34 mouse cellular contexts compared by ENCODE assay signal in genomic region chr5:96956926-96957325, GRCm38 (mm10). TPM values are rescaled to one million over a fixed set of nuclear protein-coding genes. Genes with fewer than 3 reads are reported as not detected.
A peak's percentile ranks its signal among the peaks of the same experiment; 100 is the strongest.
DNase-seq lines count a peak whose midpoint lies in the region; ATAC-seq and TF ChIP-seq lines count a peak whose summit lies in the region.
"Had no signal": no experiment of that assay in that cellular context is flagged by ENCODE, and none has a peak within 500 bp of the region (broad histone marks: within the 10 kb centered on the region; RNA-seq: fewer than 3 reads in every experiment).

No protein-coding gene starts in this region.

- no peaks in the 10 kb centered on the region for H3K27me3 ChIP-seq in liver, embryonic 14.5 days (ENCODE audit: control insufficient read depth, insufficient read depth, low read length)
- H3K27me3 ChIP-seq in liver, embryonic 12.5 days (replicated peaks): no peaks in the 10 kb centered on the region
- H3K27me3 ChIP-seq: embryonic facial prominence, embryonic 15.5 days; forebrain, embryonic 12.5 days; hindbrain, embryonic 15.5 days; limb, embryonic 15.5 days; Patski; stomach, embryonic 15.5 days had no signal

- 32% methylated on average over 3 of the region's 3 CpGs for WGBS in liver, embryonic 14.5 days (ENCODE audit: insufficient replicate concordance)
- WGBS in liver, embryonic 12.5 days (ENCODE audit: insufficient replicate concordance): 53% methylated on average over 3 of the region's 3 CpGs

- no peak for ATAC-seq in liver, embryonic 14.5 days (ENCODE audit: insufficient read depth)
- ATAC-seq in liver, embryonic 12.5 days: no peak
- ATAC-seq: forebrain, postnatal 0 days; inflammation-experienced regulatory T-cells, adult 6 months; liver, postnatal 0 days; midbrain, embryonic 16.5 days; Patski had no signal

- H3K4me1 ChIP-seq in liver, embryonic 14.5 days (replicated peaks; ENCODE audit: control insufficient read depth in 2 of 2, insufficient read depth in 2 of 2, low read length in 1 of 2): peaks cover 24 to 35% of the 10 kb centered on the region in 2 experiments
- H3K4me1 ChIP-seq in liver, embryonic 12.5 days: peaks cover 36% of the 10 kb centered on the region
- H3K4me1 ChIP-seq: embryonic facial prominence, embryonic 15.5 days; stomach, embryonic 15.5 days had no signal

- no peaks in the 10 kb centered on the region for H3K36me3 ChIP-seq in liver, embryonic 14.5 days (replicated peaks; ENCODE audit: control insufficient read depth, insufficient read depth, low read depth)
- H3K36me3 ChIP-seq in liver, embryonic 12.5 days: no peaks in the 10 kb centered on the region
- H3K36me3 ChIP-seq: embryonic facial prominence, embryonic 10.5 days; embryonic facial prominence, embryonic 15.5 days; forebrain, embryonic 12.5 days; G1E; hindbrain, embryonic 15.5 days; limb, embryonic 10.5 days; limb, embryonic 15.5 days; stomach, embryonic 15.5 days had no signal

- no peak for TF ChIP-seq EP300 in liver, embryonic 14.5 days (IDR thresholded peaks at IDR 0.05; ENCODE audit: low read depth)

- peak; percentile 11 for DNase-seq in cerebellum, adult 9-10 months
- no peak for DNase-seq in cerebellum, postnatal 4 days (ENCODE audit: low spot score in 2 of 2)
- peak; percentile 63 for DNase-seq in layer of hippocampus, adult 9-11 months
- no peak for DNase-seq in layer of hippocampus, postnatal 10 days (ENCODE audit: low spot score in 2 of 2)
- no peak for DNase-seq in liver, embryonic 14.5 days (ENCODE audit: low read depth in 3 of 3, low spot score in 3 of 3)
- DNase-seq in retina, embryonic 14.5 days (ENCODE audit: low spot score): peak; percentile 34
- DNase-seq in heart, adult 8-10 months (ENCODE audit: low spot score): no peak
- DNase-seq: adrenal gland, postnatal 14 days; cerebellum, adult 8-10 months; forebrain, postnatal 0 days; gastrocnemius, postnatal 25 days; heart, postnatal 4 days; kidney, adult 11 months; kidney, postnatal 14 days; layer of hippocampus, postnatal 36 days; liver, postnatal 0 days; lung, postnatal 36 days; right cerebral cortex, postnatal 25 days; thymus, adult 2 months; thymus, postnatal 36 days had no signal

- H3K4me2 ChIP-seq in liver, embryonic 14.5 days (ENCODE audit: low read depth): no peak overlapping the region
- H3K4me2 ChIP-seq in liver, embryonic 12.5 days: no peak overlapping the region
- H3K4me2 ChIP-seq: embryonic facial prominence, embryonic 15.5 days; forebrain, embryonic 12.5 days; heart, embryonic 11.5 days; hindbrain, embryonic 15.5 days; limb, embryonic 15.5 days; midbrain, embryonic 11.5 days; stomach, embryonic 15.5 days had no signal

- H3K9me3 ChIP-seq in liver, embryonic 14.5 days (ENCODE audit: control insufficient read depth, low read length): no peaks in the 10 kb centered on the region
- no peaks in the 10 kb centered on the region for H3K9me3 ChIP-seq in liver, embryonic 12.5 days (replicated peaks)
- H3K9me3 ChIP-seq: embryonic facial prominence, embryonic 10.5 days; embryonic facial prominence, embryonic 15.5 days; forebrain, embryonic 12.5 days; G1E; hindbrain, embryonic 15.5 days; limb, embryonic 10.5 days; limb, embryonic 15.5 days; stomach, embryonic 15.5 days had no signal

- no peak for TF ChIP-seq CTCF in liver, embryonic 14.5 days (IDR thresholded peaks at IDR 0.05; ENCODE audit: low read depth)

- no peak overlapping the region; the same call in 1 of the 2 replicates for H3K9ac ChIP-seq in liver, embryonic 14.5 days (replicated peaks)
- no peak overlapping the region for H3K9ac ChIP-seq in liver, embryonic 12.5 days
- H3K9ac ChIP-seq: embryonic facial prominence, embryonic 15.5 days; forebrain, embryonic 12.5 days; forebrain, postnatal 0 days; hindbrain, embryonic 15.5 days; limb, embryonic 15.5 days; liver, postnatal 0 days; stomach, embryonic 15.5 days had no signal

- H3K27ac ChIP-seq in liver, embryonic 14.5 days: peak overlapping the region; percentile 22; the same call in 1 of the 2 replicates
- H3K27ac ChIP-seq in liver, embryonic 12.5 days: no peak overlapping the region
- H3K27ac ChIP-seq: embryonic facial prominence, embryonic 10.5 days; embryonic facial prominence, embryonic 15.5 days; forebrain, embryonic 12.5 days; hindbrain, embryonic 15.5 days; limb, embryonic 10.5 days; limb, embryonic 15.5 days; stomach, embryonic 15.5 days had no signal

- no peak overlapping the region for H3K4me3 ChIP-seq in liver, embryonic 14.5 days (ENCODE audit: insufficient read depth in 1 of 2, low read depth in 2 of 2, low read length in 2 of 2)
- no peak overlapping the region for H3K4me3 ChIP-seq in liver, embryonic 12.5 days
- H3K4me3 ChIP-seq: embryonic facial prominence, embryonic 10.5 days; embryonic facial prominence, embryonic 15.5 days; forebrain, embryonic 12.5 days; hindbrain, embryonic 15.5 days; limb, embryonic 10.5 days; limb, embryonic 15.5 days; stomach, embryonic 15.5 days had no signal

RNA-seq across cellular contexts. Expression of gene Bmp2k, which starts 40.6 kb away (rescaled TPM):
- total RNA-seq in layer of hippocampus, postnatal 10 days (2021): 10 to 100 TPM; 14.6 to 15.2 TPM
- polyA plus RNA-seq in liver, embryonic 14.5 days (2012; rRNA removed): 10.6 and 14.0 TPM in 2 replicates
- 30.2 and 34.3 TPM in 2 replicates for polyA plus RNA-seq in liver, embryonic 14.5 days (2014; fragmentation: Nextera tagmentation; extraction: Ambion mirVana)
- 57.2 and 59.8 TPM in 2 replicates for polyA plus RNA-seq in liver, embryonic 12.5 days (2016; fragmentation: Nextera tagmentation; extraction: Ambion mirVana)
- 1 to 10 TPM; 6.3 to 6.9 (median 6.6) TPM for total RNA-seq in heart, adult 8-10 months (2022)

Comparison
In these comparisons a context has a peak if more than half of its experiments do, and no peak if none do; other contexts are left out.
1. DNase-seq: peak in cerebellum, adult 9-10 months (single experiment), layer of hippocampus, adult 9-11 months (single experiment) and retina, embryonic 14.5 days (single experiment); none in cerebellum, postnatal 4 days (0 of 2), layer of hippocampus, postnatal 10 days (0 of 2), liver, embryonic 14.5 days (0 of 3) and heart, adult 8-10 months (single experiment).